Mouse (Mus musculus) kidney, adult 9 months (tissue): Measurements from ENCODE around the gene Slc50a1.

ENCODE experiments used
- DNase-seq: peaks from one replicate; pipeline ENCODE4 v3.0.0; 2022

The Slc50a1 gene

DNA sequence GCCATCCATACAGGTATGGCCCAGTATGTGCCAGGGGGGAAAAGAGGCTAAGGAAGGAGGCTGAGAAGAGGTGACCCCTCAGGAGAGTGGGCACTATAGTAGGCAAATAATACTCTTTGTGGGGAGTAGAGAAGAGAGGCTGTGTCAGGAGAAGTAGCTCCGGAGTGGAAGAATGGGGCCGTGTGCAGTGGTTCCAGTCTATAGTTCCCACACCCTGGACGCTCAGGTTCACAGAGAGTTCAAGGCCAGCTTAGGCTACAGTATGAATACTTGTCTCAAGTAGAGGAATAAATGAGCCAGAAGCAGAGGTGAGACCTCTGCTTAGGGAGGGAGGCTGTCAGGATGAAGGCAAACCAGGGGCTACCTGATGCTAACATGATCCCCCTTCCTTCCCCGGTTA, 41.1 kb downstream of the Slc50a1 start:
- no peak for DNase-seq

DNA sequence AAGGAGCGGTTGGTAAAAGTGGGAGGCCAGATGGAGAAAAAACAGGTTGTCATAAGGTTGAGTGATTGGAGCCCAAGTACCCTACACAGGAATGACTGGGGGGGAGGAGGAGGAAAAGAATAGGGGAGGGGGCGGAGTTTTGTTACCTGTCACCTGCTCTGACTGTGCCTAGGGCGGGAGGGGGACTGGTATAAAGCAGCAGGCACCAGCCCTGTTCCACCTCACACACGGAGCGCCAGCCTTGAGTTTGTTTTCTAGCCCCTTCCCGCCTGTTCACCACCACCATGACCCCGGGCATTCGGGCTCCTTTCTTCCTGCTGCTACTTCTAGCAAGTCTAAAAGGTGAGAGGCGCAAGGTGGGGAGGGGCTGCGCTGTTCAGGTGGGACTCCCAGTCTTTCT, 41.5 kb downstream of the Slc50a1 start, which contains the start of gene Muc1:
TSS of gene Muc1 (plus strand) at position 222 of the 400 bp plus-strand sequence.
- DNase-seq = no peak

DNA sequence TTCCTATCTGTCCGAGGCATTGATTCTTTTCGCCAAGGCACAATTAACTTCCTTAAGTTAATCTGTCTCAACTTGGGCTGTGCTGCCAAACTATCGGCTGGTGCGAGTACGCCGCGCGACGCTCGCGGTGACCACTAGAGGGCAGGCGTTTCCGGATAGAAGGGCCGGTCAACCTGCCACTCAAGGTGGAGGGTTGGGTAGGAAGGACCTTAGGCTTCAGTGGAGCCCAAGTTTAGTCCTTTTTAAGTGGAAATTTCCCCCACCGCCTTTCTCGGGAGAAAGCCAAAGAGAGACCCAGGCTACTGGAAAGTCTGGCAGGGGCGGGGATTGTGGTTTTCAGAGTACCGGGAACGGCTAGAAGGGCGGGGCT, 42.2 kb downstream of the Slc50a1 start:
- peak; percentile 96 for DNase-seq

DNA sequence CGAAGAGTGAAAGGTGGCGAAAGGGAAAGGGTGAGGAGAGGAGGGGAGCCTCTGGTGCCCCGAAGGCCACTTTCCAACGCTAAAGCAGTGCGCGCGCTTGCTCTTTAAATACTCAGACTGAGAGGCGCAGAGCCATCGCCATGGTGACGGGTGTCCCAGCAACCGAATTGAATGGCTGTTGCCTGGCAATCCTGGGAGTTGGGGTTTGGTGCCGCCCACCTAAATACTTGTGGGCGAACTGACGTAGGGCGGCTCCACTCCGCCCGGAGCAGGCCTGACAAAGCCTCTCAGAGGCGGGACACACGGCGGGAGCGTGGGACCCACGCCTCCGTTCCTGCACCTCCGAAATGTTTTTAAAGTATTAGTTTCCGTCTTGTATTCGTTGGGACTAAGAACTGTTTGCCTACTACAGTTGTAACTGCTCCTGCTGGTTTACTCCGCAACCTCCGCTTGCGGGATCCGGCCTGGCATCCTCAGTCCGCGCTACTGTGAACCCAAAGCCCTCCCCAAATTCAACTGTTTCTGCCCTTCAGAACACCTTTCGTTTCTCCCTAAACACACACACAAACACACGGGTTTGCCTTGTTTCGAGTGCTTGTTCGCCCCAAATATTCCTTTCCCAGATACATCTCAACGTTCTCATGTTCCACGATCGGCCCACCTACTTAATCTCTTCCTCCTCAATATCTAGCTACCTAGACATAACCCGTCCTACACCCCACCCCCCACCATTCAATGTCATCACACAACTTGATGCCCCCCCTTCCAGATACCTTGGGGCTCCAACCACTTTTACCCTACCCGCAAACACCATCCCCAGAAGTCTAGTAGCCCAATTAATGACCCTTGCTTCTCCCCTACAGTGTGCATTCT, 42.8 kb downstream of the Slc50a1 start:
- peak; percentile 87 for DNase-seq

DNA sequence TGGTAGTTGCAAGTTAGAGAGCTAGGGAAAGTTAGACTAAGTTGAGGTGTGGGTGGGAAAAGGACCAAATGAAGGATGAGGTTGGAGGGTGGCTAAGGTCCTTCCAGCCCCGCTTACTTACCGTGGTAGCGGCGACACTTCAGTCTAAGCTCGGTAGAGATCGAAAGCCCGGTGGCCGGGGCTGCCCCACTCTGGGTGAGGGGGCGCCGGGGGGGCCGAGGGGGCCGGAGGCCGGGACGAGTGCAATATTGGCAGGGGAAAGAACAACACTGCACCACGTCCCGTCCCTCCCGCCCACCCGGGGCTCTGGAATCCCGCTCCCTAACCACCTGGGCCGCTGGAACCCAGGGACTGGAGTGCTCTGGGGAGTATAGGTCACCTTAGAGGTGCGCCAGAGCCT, 43.5 kb downstream of the Slc50a1 start, which contains the start of gene Mtx1:
TSS of gene Mtx1 (minus strand) at position 189 of the 400 bp plus-strand sequence.
- DNase-seq = no peak

DNA sequence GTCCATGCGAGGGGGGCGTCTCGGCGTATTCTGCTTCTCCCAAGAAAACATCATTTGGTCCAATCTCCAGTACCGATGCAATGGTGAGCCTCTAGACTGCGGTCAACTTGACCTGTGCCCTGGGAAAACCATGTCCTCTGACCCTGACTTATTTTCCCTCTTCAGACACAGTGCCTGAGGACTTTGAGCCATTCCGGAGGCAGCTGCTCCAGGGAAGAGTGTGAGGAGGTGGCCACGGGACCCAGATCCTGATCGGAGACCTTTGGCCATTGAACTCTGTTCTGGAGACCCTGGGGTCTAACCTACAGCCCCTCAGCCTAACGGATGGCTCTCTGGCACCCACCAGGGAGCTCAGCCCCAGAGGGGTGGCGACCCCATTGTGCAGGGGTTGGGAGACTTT, 44.0 kb downstream of the Slc50a1 start:
- no peak for DNase-seq

DNA sequence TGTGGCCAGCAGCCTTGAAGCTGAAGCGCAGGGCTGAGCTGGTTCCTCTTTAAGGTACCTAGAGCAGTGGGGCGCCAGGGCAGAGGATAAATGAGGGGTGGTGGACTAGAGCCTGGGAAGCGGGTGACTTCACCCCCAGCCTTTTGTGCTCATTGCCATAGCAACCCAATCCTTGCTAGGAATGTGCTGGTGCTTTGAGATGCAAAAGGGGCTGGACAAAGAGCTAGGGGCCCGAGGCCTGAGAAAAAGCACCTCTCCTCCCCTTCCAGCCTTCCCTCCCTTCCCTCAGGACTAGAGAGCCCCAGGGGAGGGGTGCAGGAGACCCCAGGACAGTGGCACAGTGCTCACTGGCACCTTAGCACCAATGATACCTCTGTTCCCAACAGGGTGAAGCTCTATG, 44.5 kb downstream of the Slc50a1 start:
- DNase-seq = no peak

DNA sequence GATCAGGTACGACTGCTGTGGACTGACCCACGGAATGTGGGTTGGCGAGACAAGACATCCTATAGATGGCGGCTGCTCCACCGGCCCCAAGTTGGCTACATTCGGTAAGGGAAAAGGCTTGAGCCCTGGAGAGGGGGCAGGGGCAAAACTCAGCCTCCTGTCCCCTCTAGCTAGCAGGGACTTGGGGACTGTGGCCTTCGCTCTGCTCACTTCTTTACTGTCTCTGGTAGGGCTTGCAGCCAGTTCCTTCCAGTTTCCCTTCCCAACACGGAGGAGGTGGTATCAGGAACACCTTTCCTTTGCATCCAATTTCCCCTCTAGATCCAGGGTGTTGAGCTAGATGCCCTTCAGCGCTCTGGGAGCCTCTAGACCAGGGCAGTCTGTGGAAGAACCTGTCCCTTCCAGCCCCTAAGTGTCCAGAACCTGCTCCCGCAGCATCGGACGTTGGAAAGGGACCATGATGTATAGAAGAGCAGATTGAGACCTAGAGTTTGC, 45.0 kb downstream of the Slc50a1 start:
- DNase-seq = no peak

DNA sequence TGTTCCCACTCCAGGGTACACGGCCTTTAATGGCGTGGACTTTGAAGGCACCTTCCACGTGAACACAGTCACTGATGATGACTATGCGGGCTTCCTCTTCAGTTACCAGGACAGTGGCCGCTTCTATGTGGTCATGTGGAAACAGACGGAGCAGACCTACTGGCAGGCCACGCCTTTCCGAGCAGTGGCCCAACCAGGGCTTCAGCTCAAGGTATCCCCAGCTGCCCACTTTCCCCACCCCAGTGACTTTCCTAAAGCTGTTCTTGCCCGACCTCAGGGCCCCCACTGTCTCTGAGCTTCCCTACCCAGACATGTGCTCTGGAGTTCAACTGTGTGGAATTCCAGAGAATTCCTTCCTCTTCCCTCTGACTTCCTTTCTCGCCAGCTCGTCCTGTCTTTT, 45.6 kb downstream of the Slc50a1 start:
- no peak for DNase-seq

DNA sequence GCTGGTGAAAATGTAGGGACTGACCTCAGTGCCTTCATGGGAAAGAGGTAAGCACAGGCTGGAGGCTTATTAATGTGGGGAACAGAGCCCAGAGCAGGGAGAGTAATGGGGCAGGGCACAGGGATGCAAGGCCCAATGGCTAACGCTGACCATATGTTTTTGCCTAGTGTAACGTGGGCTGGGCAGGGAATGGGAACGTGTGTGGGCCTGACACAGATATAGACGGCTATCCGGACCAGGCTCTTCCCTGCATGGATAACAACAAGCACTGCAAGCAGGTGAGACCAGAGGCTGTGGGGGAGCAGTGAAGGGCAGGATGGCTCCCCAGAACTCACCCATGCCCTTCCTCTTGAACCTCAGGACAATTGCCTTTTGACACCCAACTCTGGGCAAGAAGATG, 49.2 kb downstream of the Slc50a1 start:
- no peak for DNase-seq

DNA sequence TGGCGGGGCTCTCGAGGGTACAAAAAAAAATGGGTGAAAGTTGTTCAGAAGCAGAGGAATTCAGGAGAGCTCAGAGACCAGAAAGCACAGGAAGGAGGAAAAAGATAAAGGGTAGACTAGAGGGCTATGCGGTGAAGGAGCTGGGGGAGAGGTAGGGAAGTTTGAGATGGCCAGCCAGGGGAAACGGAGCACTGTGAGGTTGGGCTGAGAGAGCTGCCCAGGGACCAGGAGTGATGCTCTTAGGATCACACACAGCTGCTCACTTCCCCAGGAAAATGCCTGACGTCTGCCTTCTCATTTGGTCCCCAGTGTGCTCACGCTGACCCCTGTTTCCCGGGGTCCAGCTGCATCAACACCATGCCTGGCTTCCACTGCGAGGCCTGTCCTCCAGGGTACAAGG, 50.8 kb downstream of the Slc50a1 start:
- DNase-seq = no peak

DNA sequence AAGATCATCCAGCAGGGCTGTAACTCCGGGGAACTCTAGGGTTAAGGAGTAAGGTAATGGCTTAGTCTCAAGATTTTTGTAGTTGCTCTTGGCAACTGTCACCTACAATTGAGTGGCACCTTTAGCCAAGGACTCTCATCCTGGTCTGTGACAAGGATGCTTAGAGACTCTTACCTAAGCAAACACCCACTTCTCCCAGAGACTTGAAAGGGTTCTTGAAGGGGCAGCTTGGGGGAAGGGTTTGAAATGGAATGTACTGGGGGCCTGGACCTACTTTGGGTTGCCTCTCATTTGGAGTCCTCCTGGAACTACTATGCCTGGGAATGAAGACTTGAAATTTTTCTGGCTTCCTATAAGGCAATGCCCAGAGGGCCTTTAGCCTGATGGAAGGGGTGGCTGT, 52.1 kb downstream of the Slc50a1 start:
- no peak for DNase-seq
